Mouse (Mus musculus): Measurements from ENCODE around the gene Tia1. TPM values are rescaled to one million over a fixed set of nuclear protein-coding genes. Genes with fewer than 3 reads are reported as not detected.

Tia1 gene
- polyA plus RNA-seq, 1 experiment from 2014 or later = 109 TPM

DNA sequence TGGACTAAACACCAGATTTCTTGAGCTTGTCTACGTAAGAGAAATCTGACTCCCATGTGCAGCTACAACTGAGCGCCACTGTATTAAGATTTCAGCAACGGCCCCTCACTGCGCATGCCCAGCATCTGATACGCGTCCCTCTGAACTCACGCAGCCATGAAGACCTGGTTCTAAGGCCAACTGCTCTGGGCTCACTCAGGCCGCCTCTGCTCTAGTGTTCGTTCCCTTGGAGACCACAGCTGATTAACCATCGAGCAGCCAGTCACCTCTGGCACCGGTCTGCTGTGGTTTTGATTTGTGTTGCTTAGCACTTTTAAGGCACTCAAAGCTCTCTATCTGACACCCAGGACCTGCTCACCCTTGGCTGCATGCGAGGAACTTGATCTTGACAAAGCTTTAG is 16.7 kb upstream of the Tia1 start:
- H3K4me1 ChIP-seq (replicated peaks) = no peaks in the 10 kb centered on the region
- ATAC-seq (replicated peaks; ENCODE audit: insufficient number of reproducible peaks, insufficient read depth, low FRiP score, low read depth) = no peak
- no peaks in the 10 kb centered on the region for H3K9me3 ChIP-seq (replicated peaks)
- H3K9ac ChIP-seq = no peak overlapping the region
- 73% methylated on average over 12 of the region's 12 CpGs for WGBS
- H3K4me2 ChIP-seq = no peak overlapping the region
- no peak overlapping the region for H3K4me3 ChIP-seq
- no peaks in the 10 kb centered on the region for H3K27me3 ChIP-seq
- peaks cover 53% of the 10 kb centered on the region for H3K36me3 ChIP-seq
- no peak overlapping the region for H3K27ac ChIP-seq

DNA sequence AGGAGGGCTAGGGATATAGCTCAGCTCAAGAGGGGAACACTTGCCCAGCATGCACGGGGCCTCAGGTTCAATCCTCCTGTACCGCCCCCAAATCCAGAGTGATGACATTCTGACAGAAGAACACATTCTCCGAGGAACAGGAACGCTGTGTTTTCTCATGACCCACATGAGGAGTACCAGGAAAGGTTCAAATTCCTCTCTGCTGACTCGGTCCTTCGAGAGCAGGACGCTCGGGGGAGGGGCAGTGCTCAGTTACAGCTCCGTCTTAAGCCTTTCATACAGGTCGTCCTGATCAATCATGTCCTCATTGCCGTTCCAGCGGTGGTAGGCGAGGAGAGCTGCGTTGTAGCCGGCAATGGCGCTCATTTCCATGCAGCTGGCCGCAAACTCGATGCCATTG is 15.6 kb upstream of the Tia1 start:
- Histone ChIP-seq H3K9ac (no peak overlapping the region), H3K36me3 (peaks cover 54% of the 10 kb centered on the region), H3K4me2 (no peak overlapping the region), H3K9me3 (replicated peaks) (no peaks in the 10 kb centered on the region), H3K27ac (no peak overlapping the region), H3K4me1 (replicated peaks) (no peaks in the 10 kb centered on the region), H3K4me3 (no peak overlapping the region), H3K27me3 (no peaks in the 10 kb centered on the region)
- ATAC-seq (replicated peaks; ENCODE audit: insufficient number of reproducible peaks, insufficient read depth, low FRiP score, low read depth) = no peak
- 64% methylated on average over 18 of the region's 18 CpGs for WGBS

DNA sequence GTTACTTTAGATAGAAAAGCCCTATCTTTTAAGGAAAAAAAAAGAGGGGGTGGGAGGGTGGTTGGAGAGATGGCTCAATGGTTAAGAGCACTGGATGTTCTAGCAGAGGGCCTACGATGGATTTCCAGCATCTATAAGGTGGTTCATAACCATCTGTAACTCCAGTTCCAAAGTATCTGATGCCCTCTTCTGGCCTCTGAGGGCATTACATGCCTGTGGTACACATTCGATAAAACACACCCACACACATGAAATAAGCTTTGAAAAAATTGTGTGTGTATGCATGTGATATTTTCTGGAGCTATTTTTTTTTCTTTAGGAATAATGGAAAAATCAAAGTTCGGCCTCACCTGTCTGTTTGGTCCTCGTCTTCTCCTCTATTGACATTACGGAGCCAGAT is 12.7 kb upstream of the Tia1 start:
- no peaks in the 10 kb centered on the region for H3K27me3 ChIP-seq
- H3K4me3 ChIP-seq = no peak overlapping the region
- WGBS = 95% methylated on average over 5 of the region's 5 CpGs
- H3K4me1 ChIP-seq (replicated peaks) = peaks cover 19% of the 10 kb centered on the region
- H3K9ac ChIP-seq = no peak overlapping the region
- H3K36me3 ChIP-seq = peaks cover 53% of the 10 kb centered on the region
- H3K27ac ChIP-seq = no peak overlapping the region
- no peak overlapping the region for H3K4me2 ChIP-seq
- H3K9me3 ChIP-seq (replicated peaks) = no peaks in the 10 kb centered on the region
- ATAC-seq (replicated peaks; ENCODE audit: insufficient number of reproducible peaks, insufficient read depth, low FRiP score, low read depth) = no peak

DNA sequence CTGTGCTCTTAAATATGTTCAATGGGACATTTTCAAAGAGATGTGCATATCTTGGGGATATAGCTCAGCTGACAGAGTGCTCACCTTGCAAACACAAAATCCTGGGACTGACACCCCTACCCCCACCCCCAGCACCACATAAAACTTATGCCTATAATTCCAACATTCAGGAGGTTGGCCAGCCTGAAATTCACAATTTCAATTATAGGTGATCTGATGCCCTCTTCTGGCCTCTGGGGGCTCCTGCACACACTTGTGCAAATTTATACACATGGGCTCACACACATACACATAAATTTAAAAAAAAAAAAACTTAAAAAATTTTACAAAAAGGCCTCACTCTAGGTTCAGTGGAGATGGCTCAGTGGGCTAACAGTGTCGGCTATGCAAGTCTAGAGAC is 10.8 kb upstream of the Tia1 start:
- no peak for ATAC-seq (replicated peaks; ENCODE audit: insufficient number of reproducible peaks, insufficient read depth, low FRiP score, low read depth)
- peaks cover 45% of the 10 kb centered on the region for H3K36me3 ChIP-seq
- WGBS = 90% methylated on average over 1 of the region's 1 CpGs

DNA sequence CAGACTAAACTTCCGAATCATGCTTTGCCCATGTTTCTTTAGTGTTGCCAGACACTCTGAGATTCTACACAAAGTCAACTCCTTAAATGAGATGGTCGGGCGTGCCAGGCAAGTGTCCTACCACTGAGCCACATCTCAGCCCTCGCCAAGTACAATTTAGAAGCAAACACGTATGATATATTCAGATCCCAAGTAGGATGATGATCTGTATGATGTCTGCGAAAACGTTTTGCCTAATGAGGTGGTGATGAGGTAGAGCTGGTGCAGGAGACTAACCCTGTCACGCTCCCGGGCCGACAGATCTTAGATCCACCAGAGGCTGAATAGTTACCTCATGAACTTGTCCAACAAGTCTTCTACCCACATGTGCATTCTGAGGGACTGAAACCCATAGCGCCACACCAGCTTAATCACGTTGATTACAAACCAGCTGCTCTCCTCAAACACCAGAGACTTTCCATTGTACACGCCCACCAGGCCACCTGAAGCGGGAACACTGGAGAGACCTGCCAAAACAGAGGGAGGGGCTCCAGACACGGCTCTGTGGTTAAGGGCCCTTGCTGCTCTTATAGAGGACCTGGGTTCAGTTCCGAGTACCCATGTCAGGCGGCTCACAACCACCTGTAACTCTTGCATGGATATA is 9.8 kb upstream of the Tia1 start:
- 87% methylated on average over 17 of the region's 17 CpGs for WGBS
- Histone ChIP-seq H3K9ac (no peak overlapping the region), H3K27me3 (no peaks in the 10 kb centered on the region), H3K4me2 (no peak overlapping the region), H3K36me3 (peaks cover 35% of the 10 kb centered on the region), H3K9me3 (replicated peaks) (no peaks in the 10 kb centered on the region), H3K4me1 (replicated peaks) (peaks cover 25% of the 10 kb centered on the region), H3K4me3 (no peak overlapping the region), H3K27ac (no peak overlapping the region)
- no peak for ATAC-seq (replicated peaks; ENCODE audit: insufficient number of reproducible peaks, insufficient read depth, low FRiP score, low read depth)

More for the DNA sequence above, 10.8 kb upstream of the Tia1 start:
- no peak overlapping the region for H3K4me2 ChIP-seq
- H3K9me3 ChIP-seq (replicated peaks) = no peaks in the 10 kb centered on the region
- no peaks in the 10 kb centered on the region for H3K27me3 ChIP-seq
- no peak overlapping the region for H3K27ac ChIP-seq
- H3K4me1 ChIP-seq (replicated peaks) = peaks cover 25% of the 10 kb centered on the region
- H3K4me3 ChIP-seq = no peak overlapping the region
- H3K9ac ChIP-seq = no peak overlapping the region

DNA sequence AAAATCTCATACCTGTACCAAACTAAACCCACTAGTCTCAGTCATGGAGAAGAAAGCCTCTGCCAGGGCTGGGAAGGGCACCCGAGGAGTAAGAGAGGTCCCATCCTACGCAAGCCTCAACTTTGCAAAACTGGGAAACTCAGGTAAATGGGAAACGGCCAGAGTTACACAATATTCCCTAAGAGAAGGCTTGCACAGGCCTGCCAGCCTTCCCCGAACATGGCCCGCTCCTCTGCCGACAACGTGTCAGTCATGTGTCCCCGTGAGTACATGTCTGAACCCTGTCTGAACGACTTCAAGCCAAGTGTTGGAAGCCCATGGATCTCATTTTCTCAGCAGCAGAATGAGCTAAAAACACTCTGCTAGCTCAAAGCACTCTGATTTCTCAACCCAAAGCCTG is 9.0 kb upstream of the Tia1 start:
- Histone ChIP-seq H3K4me1 (replicated peaks) (peaks cover 25% of the 10 kb centered on the region), H3K9ac (no peak overlapping the region), H3K27ac (no peak overlapping the region; the same call in 1 of the 2 replicates)

DNA sequence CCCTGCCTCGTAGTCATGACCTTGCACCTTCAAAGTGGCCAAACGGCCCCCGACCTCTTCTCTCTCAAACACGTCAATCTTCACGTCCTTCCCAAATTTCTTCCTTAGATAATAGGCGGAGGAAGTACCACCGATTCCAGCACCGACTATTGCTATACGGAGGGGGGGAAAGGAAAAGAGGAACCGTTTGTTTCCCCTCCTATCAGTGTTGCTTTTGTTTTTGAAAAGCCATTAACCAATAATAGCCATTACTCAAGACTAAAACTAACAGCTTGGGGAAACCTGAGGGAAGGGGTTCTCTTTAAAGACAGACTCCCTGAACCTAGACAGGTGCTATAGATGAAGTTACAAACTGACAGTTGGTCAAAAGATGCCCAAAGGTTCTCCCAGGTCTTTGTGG is 8.1 kb upstream of the Tia1 start:
- H3K9me3 ChIP-seq (replicated peaks) = no peaks in the 10 kb centered on the region
- H3K4me1 ChIP-seq (replicated peaks) = peaks cover 28% of the 10 kb centered on the region
- ATAC-seq (replicated peaks; ENCODE audit: insufficient number of reproducible peaks, insufficient read depth, low FRiP score, low read depth) = no peak
- peak overlapping the region; percentile 88 for H3K9ac ChIP-seq
- 25% methylated on average over 10 of the region's 10 CpGs for WGBS
- H3K36me3 ChIP-seq = peaks cover 18% of the 10 kb centered on the region
- peak overlapping the region; percentile 78 for H3K4me2 ChIP-seq
- peak overlapping the region; percentile 85 for H3K27ac ChIP-seq
- H3K27me3 ChIP-seq = no peaks in the 10 kb centered on the region
- peak overlapping the region; percentile 76 for H3K4me3 ChIP-seq

More for the DNA sequence above, 9.0 kb upstream of the Tia1 start:
- 0 out of 2 replicates have a peak overlapping the region, but pooled peaks have one; percentile 9 for H3K4me3 ChIP-seq
- H3K27me3 ChIP-seq = no peaks in the 10 kb centered on the region
- H3K4me2 ChIP-seq = peak overlapping the region; percentile 78
- peaks cover 27% of the 10 kb centered on the region for H3K36me3 ChIP-seq
- 65% methylated on average over 9 of the region's 9 CpGs for WGBS
- ATAC-seq (replicated peaks; ENCODE audit: insufficient number of reproducible peaks, insufficient read depth, low FRiP score, low read depth) = no peak
- no peaks in the 10 kb centered on the region for H3K9me3 ChIP-seq (replicated peaks)

DNA sequence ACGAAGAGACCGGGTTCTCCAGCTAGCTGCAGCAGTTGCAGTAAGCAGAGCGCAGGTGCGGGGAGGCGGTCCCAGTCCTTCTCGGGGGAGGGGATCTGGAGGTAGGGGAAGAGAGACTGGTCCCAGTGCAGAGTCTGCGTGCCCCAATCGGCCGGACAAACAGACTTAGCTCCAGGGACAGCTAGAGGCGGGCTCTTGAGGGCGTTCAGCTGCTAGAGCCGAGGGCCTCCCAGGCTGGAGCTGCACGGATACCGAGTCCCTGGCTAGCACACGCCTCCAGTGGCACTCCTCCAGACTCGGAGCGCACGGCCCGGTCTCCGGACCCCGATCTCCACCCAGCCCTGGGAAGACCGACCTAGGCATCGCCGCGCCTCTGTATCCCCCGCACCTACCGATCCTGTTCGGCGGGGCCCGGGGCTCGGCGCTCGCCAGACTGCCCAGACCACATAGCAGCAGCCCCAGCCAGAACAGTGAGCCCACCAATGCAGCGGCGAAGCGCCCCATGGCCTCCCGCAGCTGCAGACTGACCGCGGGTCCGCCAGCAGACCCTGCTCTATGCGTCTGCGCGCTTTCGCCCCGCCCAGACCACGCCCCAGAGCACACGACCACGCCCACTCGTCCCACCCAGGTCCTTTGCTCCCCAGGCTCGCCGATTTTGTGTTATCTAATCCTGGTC is 7.3 kb upstream of the Tia1 start, which contains the start of gene Pcyox1:
Gene Pcyox1 (minus strand): TSS at position 574 of the 676 bp plus-strand sequence.
- Histone ChIP-seq H3K27me3 (no peaks in the 10 kb centered on the region), H3K9me3 (replicated peaks) (no peaks in the 10 kb centered on the region), H3K4me1 (replicated peaks) (peaks cover 29% of the 10 kb centered on the region), H3K4me3 (peak within 1 kb of the TSS; percentile 76), H3K4me2 (peak within 1 kb of the TSS; percentile 78), H3K27ac (peak within 1 kb of the TSS; percentile 85), H3K9ac (peak within 1 kb of the TSS; percentile 88), H3K36me3 (peaks cover 10% of the 10 kb centered on the region)
- WGBS = under 1% methylated on average over 49 of the region's 51 CpGs
- peak; percentile 95 for ATAC-seq (replicated peaks; ENCODE audit: insufficient number of reproducible peaks, insufficient read depth, low FRiP score, low read depth)

DNA sequence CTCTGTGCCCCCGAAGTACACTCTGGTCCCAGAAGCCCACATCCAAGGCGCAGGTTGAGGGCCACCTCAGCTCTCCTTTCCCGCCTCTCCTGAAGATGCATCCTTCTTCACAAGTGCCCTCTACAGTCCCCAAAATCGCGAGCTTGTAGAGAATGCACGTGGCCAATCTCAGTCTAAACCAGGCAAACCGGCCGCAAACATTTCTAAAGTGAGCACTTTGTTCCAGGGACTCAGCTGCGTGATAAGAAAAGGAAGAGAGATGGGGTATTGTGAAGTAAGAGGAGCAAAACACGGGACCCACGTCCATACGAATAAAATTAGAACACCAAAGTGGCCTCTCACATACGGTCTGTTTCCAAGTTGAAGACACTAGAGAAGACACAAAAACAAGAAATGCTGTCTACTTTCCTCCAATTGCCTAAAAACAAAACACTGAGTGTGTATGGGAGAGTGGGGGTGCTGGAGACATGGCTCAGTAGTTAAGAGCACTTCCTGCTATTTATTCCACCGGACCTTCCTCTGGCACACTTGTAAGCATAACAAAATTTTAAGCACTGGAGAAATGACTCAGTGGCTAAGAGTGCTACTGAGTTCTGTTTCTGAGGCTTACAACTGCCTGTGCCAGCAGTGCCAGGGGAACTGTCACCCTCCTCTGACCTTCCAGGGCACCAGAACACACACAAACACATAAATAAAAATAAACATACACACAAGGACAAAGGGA is 6.6 kb upstream of the Tia1 start:
- Histone ChIP-seq H3K9me3 (replicated peaks) (no peaks in the 10 kb centered on the region), H3K4me1 (replicated peaks) (peaks cover 29% of the 10 kb centered on the region), H3K4me3 (peak overlapping the region; percentile 76), H3K4me2 (peak overlapping the region; percentile 78), H3K27ac (peak overlapping the region; percentile 85), H3K36me3 (peaks cover 3% of the 10 kb centered on the region; the same call in 1 of the 2 replicates), H3K27me3 (no peaks in the 10 kb centered on the region), H3K9ac (peak overlapping the region; percentile 88)
- WGBS = 3% methylated on average over 14 of the region's 14 CpGs
- ATAC-seq (replicated peaks; ENCODE audit: insufficient number of reproducible peaks, insufficient read depth, low FRiP score, low read depth) = no peak

DNA sequence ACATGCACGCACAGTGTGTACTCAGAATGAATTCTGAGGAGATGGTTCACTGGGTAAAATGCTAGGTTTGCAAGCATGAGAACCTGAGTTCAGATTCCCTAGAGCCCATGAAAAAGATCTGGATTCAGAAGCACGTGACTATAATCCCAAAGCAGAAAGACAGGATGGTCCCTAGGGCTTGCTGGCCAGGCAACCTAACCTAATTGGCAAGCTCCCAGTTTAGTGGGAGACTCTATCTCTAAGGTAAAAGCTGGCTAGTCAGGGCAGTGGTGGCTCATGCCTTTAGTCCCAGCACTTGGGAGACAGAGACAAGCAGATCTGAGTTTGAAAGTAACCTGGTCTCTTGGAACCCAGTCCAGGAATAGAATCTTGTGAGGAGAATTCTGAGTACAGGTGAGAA is 5.0 kb upstream of the Tia1 start:
- H3K27me3 ChIP-seq = no peaks in the 10 kb centered on the region
- H3K36me3 ChIP-seq = no peaks in the 10 kb centered on the region; the same call in 1 of the 2 replicates
- H3K27ac ChIP-seq = no peak overlapping the region
- ATAC-seq (replicated peaks; ENCODE audit: insufficient number of reproducible peaks, insufficient read depth, low FRiP score, low read depth) = no peak
- 80% methylated on average over 2 of the region's 2 CpGs for WGBS
- no peak overlapping the region for H3K4me2 ChIP-seq
- no peak overlapping the region for H3K4me3 ChIP-seq
- no peaks in the 10 kb centered on the region for H3K9me3 ChIP-seq (replicated peaks)
- H3K9ac ChIP-seq = no peak overlapping the region
- H3K4me1 ChIP-seq (replicated peaks) = peaks cover 31% of the 10 kb centered on the region

DNA sequence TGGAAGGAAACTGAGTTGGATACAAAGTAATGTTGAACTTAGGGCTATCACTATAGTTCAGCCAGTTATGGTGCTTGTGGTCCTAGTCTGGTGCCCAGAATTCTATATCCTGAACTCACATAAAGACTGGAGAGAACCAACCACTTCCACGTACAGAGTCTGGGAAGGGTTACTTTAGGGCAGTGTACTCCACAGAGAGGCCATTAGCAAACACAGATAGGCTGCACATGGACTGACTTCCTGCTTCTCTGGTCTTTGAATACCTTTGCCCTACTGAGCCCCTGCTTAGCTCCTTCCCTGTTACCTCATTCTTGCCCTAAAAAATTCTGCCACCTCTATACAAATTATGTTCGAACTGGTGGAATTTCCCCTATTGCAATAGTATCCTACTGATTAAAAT is 4.0 kb upstream of the Tia1 start:
- 75% methylated on average over 2 of the region's 2 CpGs for WGBS
- H3K36me3 ChIP-seq = no peaks in the 10 kb centered on the region
- no peak overlapping the region for H3K4me3 ChIP-seq
- H3K4me2 ChIP-seq = no peak overlapping the region
- H3K9ac ChIP-seq = no peak overlapping the region
- H3K9me3 ChIP-seq (replicated peaks) = no peaks in the 10 kb centered on the region
- ATAC-seq (replicated peaks; ENCODE audit: insufficient number of reproducible peaks, insufficient read depth, low FRiP score, low read depth) = no peak
- H3K4me1 ChIP-seq (replicated peaks) = peaks cover 24% of the 10 kb centered on the region
- no peak overlapping the region for H3K27ac ChIP-seq
- H3K27me3 ChIP-seq = no peaks in the 10 kb centered on the region

Measured in heart, embryonic 15.5 days (tissue).